Mouse (Mus musculus): ENCODE data around the gene Gm17374. TPM values are rescaled to one million over a fixed set of nuclear protein-coding genes. Genes with fewer than 3 reads are reported as not detected.
"Not testable (repeated sequence)": the region's sequence is repeated elsewhere in the genome, so short reads cannot be mapped to it uniquely, and the experiment has no call there.

The Gm17374 gene
- total RNA-seq (2021): not detected

- not testable (repeated sequence) for DNase-seq
Measured at GRCm38 (mm10) chr2:140151743-140152142, at the start of gene Gm17374. Gene Gm17374, plus strand, starts transcription at chr2:140152043.

GRCm38 (mm10) chr2:140104951-140105350 lies 46.9 kb upstream of the Gm17374 start:
- no peak for DNase-seq

- no peak for DNase-seq
Measured at GRCm38 (mm10) chr2:140107641-140108040, 44.2 kb upstream of the Gm17374 start.

DNA sequence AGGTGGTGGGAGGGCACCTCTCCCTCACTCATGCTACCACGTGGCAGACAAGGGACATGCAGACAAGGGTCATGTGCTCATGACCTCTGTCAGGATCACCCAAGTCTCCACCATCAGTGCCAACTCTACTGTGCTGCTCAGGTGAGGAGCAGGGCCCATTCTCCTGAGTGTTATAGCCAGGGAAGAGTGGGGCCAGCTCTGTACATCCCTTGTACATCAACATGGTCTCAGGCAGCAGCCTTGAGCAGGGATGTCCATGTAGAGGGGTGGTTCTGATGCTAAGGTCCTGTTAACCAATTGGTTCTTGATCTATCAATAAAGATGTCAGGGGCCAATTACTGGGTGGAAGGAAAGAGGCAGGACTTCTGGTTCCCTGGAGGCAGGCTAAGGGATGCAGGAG lies 42.9 kb upstream of the Gm17374 start:
- DNase-seq: no peak

- peak; percentile 52 to 57 for DNase-seq
Measured at GRCm38 (mm10) chr2:140113851-140114250, 38.0 kb upstream of the Gm17374 start.

DNA sequence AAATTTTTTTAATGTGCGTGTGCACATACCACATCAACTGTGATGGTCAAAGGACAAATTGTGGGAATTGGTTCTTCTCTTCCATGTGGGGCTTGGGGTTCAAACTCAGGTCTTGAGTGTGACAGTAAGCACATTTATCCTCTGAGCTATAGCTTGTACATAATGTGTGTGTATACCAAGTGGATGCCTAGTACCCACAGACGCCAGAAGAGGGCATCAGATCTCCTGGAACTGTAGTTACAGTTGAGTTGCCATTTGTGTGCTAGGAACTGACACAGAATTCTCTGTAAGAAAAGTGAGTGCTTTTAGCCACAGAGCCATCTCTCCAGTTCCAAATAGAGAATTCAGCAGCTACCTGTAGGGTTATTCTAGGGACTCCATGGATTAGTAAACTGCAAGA lies 26.3 kb upstream of the Gm17374 start:
- DNase-seq: no peak

DNA sequence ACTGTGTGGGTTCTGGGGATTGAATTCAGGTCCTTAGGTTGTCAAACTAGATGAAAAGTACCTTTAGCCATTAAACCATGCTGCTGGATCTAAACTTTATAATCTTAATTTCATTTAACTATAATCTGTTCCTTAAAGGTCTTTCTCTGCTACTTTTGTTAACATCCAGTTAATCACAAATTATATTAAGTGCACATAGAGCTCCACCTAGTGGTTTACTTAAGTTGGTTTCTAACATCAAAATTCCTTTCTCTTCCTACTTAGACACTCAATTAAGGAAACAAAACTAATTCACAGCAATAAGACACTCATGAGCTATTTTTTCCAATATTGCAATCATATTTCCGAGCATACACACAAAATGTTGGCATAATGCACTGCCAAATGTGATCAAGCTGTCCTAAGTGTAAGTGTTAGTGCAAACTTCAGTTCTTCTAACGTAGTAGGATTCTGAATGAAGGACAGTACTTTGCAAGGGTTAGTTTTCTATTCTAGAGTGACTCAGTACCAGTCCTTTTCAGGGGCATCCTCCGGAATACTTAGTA lies 7.4 kb downstream of the Gm17374 start:
- DNase-seq: no peak

- DNase-seq: no peak
Measured at GRCm38 (mm10) chr2:140163351-140163854, 11.6 kb downstream of the Gm17374 start.

- no peak for DNase-seq
Measured at GRCm38 (mm10) chr2:140169057-140169456, 17.2 kb downstream of the Gm17374 start.

DNA sequence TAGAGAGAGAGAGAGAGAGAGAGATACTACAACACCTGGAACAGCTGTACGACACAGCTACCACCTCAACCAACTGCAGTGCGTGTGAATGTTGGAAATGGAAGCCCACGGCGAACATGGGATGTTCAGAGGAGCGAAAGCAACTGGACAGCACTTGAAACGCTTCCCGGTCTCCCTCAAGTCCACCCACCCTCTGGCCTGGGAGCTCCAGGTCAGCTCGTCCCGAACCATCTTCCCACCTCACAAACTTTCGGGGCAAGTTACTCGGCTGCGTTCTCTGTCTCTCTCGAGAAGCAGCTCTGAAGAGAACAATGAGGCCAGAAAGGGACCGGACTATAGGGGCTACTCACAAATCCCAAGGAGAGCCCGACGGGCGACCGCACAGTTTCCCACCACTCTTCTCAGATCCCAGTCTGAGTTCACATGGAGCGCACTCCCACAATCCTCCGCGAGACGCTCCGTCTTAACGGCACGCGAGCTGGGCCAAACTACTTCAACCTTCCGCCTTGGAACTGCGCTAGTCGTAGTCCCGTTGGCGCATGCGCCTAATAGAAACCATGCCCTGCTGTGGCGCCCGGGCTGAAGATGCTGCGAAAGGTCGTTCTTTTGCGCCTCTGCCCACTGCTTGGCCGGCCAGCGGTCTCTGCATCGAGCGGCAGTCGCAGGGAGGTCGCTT lies 18.4 kb downstream of the Gm17374 start, which contains the start of the genes Esf1 and Ndufaf5:
Esf1 (minus strand) TSS at position 438 of the 676 bp plus-strand sequence.
Ndufaf5 (plus strand) TSS at position 523 of the 676 bp plus-strand sequence.
- peak; percentile 97 to 99 for DNase-seq

DNA sequence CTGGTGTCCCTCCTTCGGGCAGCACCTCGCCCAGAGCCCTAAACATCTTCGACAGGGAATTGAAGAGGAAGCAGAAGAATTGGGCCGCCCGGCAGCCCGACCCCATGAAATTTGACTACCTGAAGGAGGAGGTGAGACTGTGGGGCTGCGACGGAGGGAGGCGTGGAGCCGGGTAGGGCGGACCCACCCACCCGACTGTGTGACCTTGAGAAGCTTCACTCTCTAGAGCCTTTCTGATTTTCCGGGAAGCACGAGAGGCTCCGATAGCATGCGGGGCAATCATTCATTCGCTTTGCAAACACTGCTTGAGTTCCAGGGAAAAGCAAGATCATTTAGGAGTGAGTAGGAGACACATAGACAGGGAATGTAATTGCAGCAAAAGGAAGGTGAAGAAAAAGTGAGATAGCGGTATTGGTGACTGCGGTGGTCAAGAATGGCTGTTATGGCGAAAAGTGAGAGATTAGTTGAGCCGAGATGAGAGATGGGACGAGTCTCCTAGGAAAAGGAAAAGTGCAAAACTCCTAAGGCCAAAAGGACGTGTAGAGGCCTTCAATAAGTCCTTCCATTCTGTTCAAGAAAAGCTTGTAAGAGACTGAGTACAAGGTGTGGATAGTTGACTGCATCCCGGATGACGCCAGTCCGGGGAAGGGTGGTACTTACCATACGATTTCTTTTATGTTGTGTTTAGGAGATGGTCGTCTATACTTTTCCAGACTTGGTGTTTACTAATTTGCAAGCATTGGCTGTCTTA lies 19.1 kb downstream of the Gm17374 start:
- DNase-seq: no peak

DNA sequence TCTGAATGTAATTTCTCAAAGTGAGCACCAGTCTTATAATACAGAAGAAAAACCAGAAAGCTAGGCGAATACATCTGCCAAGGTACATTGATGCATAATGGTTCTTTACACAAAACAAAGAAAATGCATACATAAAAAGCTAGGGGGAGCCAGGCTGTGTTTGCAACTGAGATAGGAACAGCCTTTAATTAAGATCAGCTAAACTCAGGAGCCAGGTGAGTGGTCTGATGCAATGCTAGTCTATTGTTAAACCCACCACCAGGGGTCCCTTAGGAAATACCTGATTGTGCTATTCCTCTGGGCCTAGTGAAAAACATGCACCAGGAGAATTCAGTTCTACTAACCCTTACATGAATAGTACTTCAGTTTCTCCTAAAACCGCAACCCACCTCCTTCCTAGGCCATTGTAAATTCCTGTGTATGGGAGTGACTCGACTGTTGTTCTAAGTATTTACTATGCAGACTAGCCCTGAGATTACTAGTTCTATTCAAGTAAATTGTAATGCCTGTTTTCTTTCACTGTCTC lies 33.9 kb downstream of the Gm17374 start:
- DNase-seq: not testable (repeated sequence)

DNA sequence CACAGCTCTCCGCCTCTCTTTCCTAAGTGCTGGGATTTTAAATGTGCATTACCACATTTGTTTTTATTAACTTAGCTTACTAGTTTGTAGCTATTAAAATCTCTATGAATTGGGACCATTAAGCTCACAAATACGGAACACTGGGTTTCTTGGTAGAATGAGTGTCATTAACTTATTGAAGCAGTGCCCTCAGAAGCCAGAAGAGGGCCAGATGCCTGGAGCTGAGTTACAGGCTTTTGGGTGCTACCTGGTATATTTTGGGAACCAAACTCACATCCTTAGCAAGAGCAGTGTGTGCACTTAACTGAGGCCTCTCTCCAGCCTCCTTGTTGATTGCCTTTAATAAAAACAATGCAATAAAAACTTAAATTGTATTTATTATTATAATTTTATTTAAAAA lies 48.9 kb downstream of the Gm17374 start:
- DNase-seq: no peak

- no peak for DNase-seq
Measured at GRCm38 (mm10) chr2:140202573-140202972, 50.7 kb downstream of the Gm17374 start.

Other genes starting within 250 kb of the Gm17374 start
- 10 to 100 TPM; 29.6 to 30.6 TPM for gene Tasp1, start 85.2 kb upstream of the Gm17374 start, total RNA-seq (2021)
- gene Esf1, start 18.5 kb downstream of the Gm17374 start, total RNA-seq (2021): 10 to 100 TPM; 24.3 to 24.5 TPM
- 10 to 100 TPM; 51.7 to 59.3 TPM for gene Ndufaf5, start 18.6 kb downstream of the Gm17374 start, total RNA-seq (2021)
- gene Sel1l2, start 237.7 kb downstream of the Gm17374 start, total RNA-seq (2021): not detected
- 10 to 100 TPM; 52.1 to 53.7 TPM for gene Macrod2, start 243.3 kb downstream of the Gm17374 start, total RNA-seq (2021)

Measured in layer of hippocampus, postnatal 36 days (tissue).